Mouse (Mus musculus) c-Kit-positive CD71-positive TER-119-positive erythroid progenitor cells, embryonic 14.5 days (primary cell): Measurements from ENCODE around the gene Ccdc122.

Source experiments
- DNase-seq: peaks from one replicate; pipeline ENCODE4 v3.0.0-alpha.2; 2013; ENCODE audit warnings: low spot score

Gene Ccdc122

DNA sequence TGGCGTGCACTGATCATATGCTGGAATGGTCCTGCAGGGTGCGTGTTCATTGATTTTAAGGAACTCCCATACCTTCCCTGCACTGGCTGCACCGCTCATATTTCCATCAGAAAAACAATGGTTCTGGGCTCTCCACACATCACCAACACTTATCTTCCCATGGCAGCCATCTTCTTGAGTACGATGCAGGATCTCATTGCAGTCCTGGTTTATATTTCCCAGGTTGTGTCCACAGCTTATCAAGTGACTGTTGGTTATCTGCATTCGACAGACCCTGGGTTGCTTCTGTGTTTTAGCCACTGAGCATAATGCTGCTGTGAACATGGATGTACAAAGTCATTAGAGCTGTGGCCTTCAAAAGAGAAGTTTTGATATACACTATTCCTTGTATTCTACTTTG, 94.0 kb downstream of the Ccdc122 start:
- no peak for DNase-seq

DNA sequence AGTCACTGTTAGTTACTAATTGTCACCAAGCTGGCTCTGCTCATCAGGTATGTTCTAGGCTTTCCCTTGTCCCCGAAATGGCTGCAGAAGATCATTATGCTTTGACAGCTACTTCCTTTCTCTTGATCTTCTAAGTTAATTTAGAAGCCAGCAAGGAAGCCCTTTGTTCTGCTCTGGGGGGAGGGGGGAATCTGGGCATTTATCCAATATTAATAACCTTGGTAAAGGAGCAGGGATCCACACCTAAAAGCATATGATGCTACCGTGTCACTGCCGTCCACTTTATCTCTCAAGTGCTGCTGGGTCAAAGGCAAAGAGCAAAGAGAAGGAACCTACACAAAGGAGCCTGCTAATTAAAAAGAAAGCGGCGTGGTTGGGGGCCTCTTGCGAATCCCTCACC, 100.4 kb downstream of the Ccdc122 start:
- DNase-seq, result no peak

- peak; percentile 76 for DNase-seq
Measured at GRCm38 (mm10) chr14:77141324-77142282, 105.0 kb downstream of the Ccdc122 start.

GRCm38 (mm10) chr14:77145103-77145502, 108.5 kb downstream of the Ccdc122 start:
- DNase-seq, result no peak

DNA sequence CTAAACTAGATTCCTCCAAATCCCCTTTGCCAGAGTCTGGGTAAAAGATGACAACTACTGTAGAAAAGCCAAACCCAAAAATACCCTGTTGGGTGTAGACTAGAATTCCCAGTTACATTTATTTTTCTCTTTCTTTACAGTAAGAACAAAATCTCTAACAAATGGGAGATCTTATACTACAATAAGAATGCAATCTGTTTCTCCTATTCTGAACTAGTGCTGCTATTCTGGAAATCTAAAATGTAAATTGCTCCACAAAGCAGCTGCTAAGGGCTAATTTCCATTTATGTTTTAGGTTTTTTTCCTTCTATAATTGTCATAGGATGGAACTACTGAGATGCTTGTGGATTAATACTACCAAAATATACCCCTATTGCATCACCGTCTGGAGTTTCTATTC, 111.1 kb downstream of the Ccdc122 start:
- no peak for DNase-seq

- DNase-seq, result no peak
Measured at GRCm38 (mm10) chr14:77150556-77150955, 114.0 kb downstream of the Ccdc122 start.

- no peak for DNase-seq
Measured at GRCm38 (mm10) chr14:77151431-77151830, 114.9 kb downstream of the Ccdc122 start.

GRCm38 (mm10) chr14:77156222-77156910, 119.8 kb downstream of the Ccdc122 start, which contains the start of gene Enox1:
Gene Enox1 (plus strand): TSS chr14:77156763.
- DNase-seq, result no peak

DNA sequence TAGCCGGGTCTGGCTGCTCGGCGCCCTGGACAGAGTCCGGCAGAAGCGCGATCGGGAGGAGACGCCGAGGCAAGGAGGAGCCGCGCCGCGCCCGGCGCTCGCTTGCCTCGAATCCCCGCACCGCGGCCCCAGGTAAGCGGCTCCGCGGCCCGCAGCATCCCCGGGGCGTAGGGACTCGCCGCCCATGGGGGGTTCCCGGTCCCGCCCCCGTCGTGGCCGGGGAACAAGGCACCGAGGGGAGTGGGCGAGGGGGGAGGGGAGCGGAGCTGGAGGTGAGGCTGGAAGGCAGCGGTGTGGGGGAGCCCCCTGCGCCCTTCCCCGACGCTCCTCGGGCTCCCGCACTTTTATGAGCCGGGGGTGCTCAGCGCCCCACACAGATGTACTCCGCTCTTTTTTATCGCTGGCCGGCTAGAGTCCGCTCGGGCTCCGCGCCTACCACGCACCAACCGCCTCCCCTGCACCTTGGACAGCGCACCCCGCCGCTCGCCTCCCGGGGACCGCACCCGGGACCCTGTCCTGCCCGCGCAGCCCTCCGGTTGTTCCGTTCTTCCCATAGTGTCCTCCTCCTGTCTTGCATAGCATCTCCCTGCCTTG, 120.4 kb downstream of the Ccdc122 start:
- no peak for DNase-seq

GRCm38 (mm10) chr14:77157505-77157911, 120.9 kb downstream of the Ccdc122 start:
- DNase-seq, result no peak

GRCm38 (mm10) chr14:77159397-77159796, 122.8 kb downstream of the Ccdc122 start:
- no peak for DNase-seq
